Mouse (Mus musculus): ENCODE data around the gene Mbnl1. TPM values are rescaled to one million over a fixed set of nuclear protein-coding genes. Genes with fewer than 3 reads are reported as not detected.
"Not testable (repeated sequence)": the region's sequence is repeated elsewhere in the genome, so short reads cannot be mapped to it uniquely, and the experiment has no call there.

Gene Mbnl1
- 47.0 and 52.0 TPM in 2 replicates for polyA plus RNA-seq (2015; fragmentation: Nextera tagmentation; extraction: Ambion mirVana)

DNA sequence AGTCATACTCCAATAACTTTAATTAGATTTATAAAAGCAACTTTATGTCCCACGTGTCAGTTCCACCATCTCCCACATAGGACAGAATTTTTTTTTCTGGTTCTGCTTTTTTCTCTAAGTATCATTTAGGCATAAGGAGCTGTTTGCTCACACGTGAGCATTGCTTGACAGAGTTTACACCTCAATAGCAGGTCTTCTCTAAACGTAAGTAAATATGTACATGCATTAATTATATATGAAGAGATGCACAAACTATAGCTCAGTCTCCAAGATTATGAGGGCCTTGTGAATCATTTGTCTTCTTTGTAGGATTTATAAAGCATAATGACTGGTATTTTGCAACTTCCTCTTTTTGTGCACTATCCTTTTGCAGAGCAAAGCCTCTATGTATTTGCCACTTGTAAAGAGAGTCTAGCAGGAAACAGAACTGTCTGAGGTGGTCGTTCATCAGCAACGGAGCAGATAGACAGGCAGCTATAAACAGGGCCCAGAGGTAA lies at the start of gene Mbnl1:
Gene Mbnl1 (plus strand): TSS at position 150 of the 497 bp plus-strand sequence.
- 69% methylated on average over 5 of the region's 5 CpGs for WGBS
- no peak within 1 kb of the TSS for H3K4me2 ChIP-seq (ENCODE audit: low read length)
- H3K9me3 ChIP-seq (ENCODE audit: control insufficient read depth, low read length): no peaks in the 10 kb centered on the region
- no peaks in the 10 kb centered on the region for H3K36me3 ChIP-seq (ENCODE audit: control insufficient read depth, insufficient read depth)
- H3K27me3 ChIP-seq (replicated peaks; ENCODE audit: control insufficient read depth, insufficient read depth, low read length): no peaks in the 10 kb centered on the region
- no peak for ATAC-seq
- no peaks in the 10 kb centered on the region for H3K4me1 ChIP-seq (replicated peaks; ENCODE audit: control insufficient read depth, insufficient read depth, low read length)
- no peak within 1 kb of the TSS for H3K27ac ChIP-seq (ENCODE audit: low read length)
- no peak within 1 kb of the TSS for H3K9ac ChIP-seq (replicated peaks; ENCODE audit: low read depth, low read length)
- H3K4me3 ChIP-seq (replicated peaks; ENCODE audit: low read length): no peak within 1 kb of the TSS

DNA sequence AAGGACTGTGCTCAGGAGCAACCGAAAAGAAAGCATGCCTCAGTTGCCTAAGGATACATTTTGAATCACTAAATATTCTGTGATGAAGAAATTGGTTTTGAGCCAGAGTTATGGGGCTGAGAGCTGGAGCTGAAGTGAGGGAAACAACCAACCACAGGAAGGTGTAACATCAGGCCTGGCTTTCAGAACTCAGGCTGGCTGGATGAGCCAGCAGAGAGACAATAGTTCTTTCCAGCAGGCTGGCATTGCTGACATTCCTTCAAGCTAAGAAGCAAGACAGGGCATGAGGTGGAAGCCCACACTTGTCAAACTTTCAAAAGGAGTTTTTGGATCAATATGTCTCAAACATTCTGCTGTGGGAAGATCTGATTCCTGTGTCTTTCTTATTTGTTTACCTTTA lies 48.5 kb upstream of the Mbnl1 start:
- Histone ChIP-seq H3K4me3 (replicated peaks; ENCODE audit: low read length) (no peak overlapping the region), H3K27me3 (replicated peaks; ENCODE audit: control insufficient read depth, insufficient read depth, low read length) (no peaks in the 10 kb centered on the region), H3K36me3 (ENCODE audit: control insufficient read depth, insufficient read depth) (no peaks in the 10 kb centered on the region), H3K4me1 (replicated peaks; ENCODE audit: control insufficient read depth, insufficient read depth, low read length) (no peaks in the 10 kb centered on the region), H3K4me2 (ENCODE audit: low read length) (no peak overlapping the region), H3K9ac (replicated peaks; ENCODE audit: low read depth, low read length) (no peak overlapping the region), H3K9me3 (ENCODE audit: control insufficient read depth, low read length) (no peaks in the 10 kb centered on the region), H3K27ac (ENCODE audit: low read length) (no peak overlapping the region)
- no peak for ATAC-seq
- 92% methylated on average over 1 of the region's 1 CpGs for WGBS

DNA sequence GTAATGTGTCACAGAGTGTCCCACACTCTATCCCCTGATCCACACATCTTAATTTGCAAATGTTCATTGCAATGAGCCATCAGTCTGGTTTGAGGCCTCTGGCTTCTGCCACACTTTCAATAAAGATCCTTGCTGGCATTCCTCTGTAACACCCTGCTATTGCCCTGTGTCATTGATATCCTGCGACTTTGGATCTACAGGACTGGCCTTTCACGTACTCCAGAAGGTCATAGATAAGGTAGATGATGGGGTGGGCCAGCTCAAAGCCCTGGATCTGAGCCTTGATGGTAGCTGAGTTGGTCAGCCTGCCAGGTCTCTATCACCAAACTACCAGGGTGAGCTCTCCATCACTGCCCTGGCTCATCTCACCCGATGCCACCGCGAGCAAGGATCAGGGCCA lies 43.6 kb upstream of the Mbnl1 start:
- 97% methylated on average over 5 of the region's 5 CpGs for WGBS
- Histone ChIP-seq H3K4me2 (ENCODE audit: low read length) (no peak overlapping the region), H3K9me3 (ENCODE audit: control insufficient read depth, low read length) (no peaks in the 10 kb centered on the region), H3K27me3 (replicated peaks; ENCODE audit: control insufficient read depth, insufficient read depth, low read length) (no peaks in the 10 kb centered on the region), H3K36me3 (ENCODE audit: control insufficient read depth, insufficient read depth) (no peaks in the 10 kb centered on the region), H3K9ac (replicated peaks; ENCODE audit: low read depth, low read length) (no peak overlapping the region), H3K4me3 (replicated peaks; ENCODE audit: low read length) (no peak overlapping the region), H3K27ac (ENCODE audit: low read length) (no peak overlapping the region), H3K4me1 (replicated peaks; ENCODE audit: control insufficient read depth, insufficient read depth, low read length) (no peaks in the 10 kb centered on the region)
- ATAC-seq: no peak

DNA sequence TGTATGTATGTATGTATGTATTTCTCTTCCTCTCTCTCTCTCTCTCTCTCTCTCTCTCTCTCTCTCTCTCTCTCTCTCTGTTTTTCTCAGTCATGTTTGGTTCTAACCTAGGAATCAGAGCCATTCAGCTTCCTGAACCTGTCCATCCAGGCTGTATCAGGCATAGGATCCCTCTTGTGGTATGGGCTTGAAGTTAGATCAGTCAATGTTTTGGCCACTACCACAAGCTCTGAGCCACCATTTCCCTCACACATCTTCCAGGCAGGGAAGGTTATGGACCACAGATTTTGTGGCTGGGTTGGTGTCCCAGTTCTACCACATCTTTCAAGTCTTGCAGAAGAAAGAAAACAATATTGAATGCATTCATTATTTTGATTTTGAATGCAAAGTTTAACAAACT lies 35.4 kb upstream of the Mbnl1 start:
- H3K27me3 ChIP-seq (replicated peaks; ENCODE audit: control insufficient read depth, insufficient read depth, low read length): no peaks in the 10 kb centered on the region
- H3K4me2 ChIP-seq (ENCODE audit: low read length): no peak overlapping the region
- no peak overlapping the region for H3K27ac ChIP-seq (ENCODE audit: low read length)
- no peaks in the 10 kb centered on the region for H3K36me3 ChIP-seq (ENCODE audit: control insufficient read depth, insufficient read depth)
- no peak for ATAC-seq
- H3K9me3 ChIP-seq (ENCODE audit: control insufficient read depth, low read length): no peaks in the 10 kb centered on the region
- no peak overlapping the region for H3K4me3 ChIP-seq (replicated peaks; ENCODE audit: low read length)
- H3K9ac ChIP-seq (replicated peaks; ENCODE audit: low read depth, low read length): no peak overlapping the region
- H3K4me1 ChIP-seq (replicated peaks; ENCODE audit: control insufficient read depth, insufficient read depth, low read length): no peaks in the 10 kb centered on the region

DNA sequence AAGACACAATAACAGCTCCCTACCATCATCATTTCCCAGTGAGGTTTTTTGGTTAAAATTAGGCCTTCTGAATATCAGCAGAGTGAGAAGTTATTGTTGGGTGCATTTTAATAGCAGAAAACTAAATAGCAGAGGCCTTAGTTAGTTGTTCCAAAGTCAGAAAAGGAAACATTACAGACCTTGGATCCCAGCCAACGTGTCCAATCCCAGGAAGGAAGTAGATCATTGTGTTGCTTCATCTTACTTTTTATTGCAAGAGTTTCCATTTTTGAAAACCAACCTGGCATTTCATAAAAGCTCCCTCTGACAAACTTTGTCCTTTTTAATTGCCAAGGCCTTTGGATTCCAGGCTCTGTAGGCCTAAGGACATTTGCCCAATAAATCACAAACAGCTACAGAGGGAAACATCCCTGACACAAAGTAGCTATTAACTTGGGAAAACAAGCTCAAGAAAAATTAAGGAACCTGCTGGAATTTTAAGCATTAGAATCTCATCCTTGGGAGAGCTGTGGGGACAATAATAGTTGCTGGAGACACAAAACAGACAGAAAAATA lies 34.9 kb upstream of the Mbnl1 start:
- H3K4me2 ChIP-seq (ENCODE audit: low read length): no peak overlapping the region
- no peaks in the 10 kb centered on the region for H3K4me1 ChIP-seq (replicated peaks; ENCODE audit: control insufficient read depth, insufficient read depth, low read length)
- WGBS: 87% methylated on average over 1 of the region's 1 CpGs
- H3K27me3 ChIP-seq (replicated peaks; ENCODE audit: control insufficient read depth, insufficient read depth, low read length): no peaks in the 10 kb centered on the region
- H3K36me3 ChIP-seq (ENCODE audit: control insufficient read depth, insufficient read depth): no peaks in the 10 kb centered on the region
- H3K4me3 ChIP-seq (replicated peaks; ENCODE audit: low read length): no peak overlapping the region
- ATAC-seq: no peak
- H3K27ac ChIP-seq (ENCODE audit: low read length): no peak overlapping the region
- H3K9me3 ChIP-seq (ENCODE audit: control insufficient read depth, low read length): no peaks in the 10 kb centered on the region
- H3K9ac ChIP-seq (replicated peaks; ENCODE audit: low read depth, low read length): no peak overlapping the region

DNA sequence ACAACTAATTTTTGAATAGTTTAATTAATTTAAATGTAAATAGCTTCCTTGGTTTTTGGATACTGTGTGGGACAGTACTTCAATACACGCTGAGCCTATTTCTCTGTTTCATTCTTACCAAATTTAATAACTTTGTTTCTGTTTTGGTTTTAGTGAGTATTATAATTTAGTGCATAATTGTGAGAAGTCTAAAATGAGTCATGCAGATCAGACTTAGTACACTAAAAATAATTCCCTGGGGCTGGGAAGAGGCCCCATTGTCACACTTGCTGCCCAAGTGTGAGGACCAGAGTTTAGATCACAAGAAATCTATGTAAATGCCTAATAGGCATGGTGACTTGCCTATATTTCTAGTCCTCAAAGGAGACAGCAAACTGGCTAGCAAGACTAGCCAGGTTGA lies 33.9 kb upstream of the Mbnl1 start:
- Histone ChIP-seq H3K36me3 (ENCODE audit: control insufficient read depth, insufficient read depth) (no peaks in the 10 kb centered on the region), H3K9ac (replicated peaks; ENCODE audit: low read depth, low read length) (no peak overlapping the region), H3K4me1 (replicated peaks; ENCODE audit: control insufficient read depth, insufficient read depth, low read length) (no peaks in the 10 kb centered on the region), H3K9me3 (ENCODE audit: control insufficient read depth, low read length) (no peaks in the 10 kb centered on the region), H3K27ac (ENCODE audit: low read length) (no peak overlapping the region), H3K4me3 (replicated peaks; ENCODE audit: low read length) (no peak overlapping the region), H3K4me2 (ENCODE audit: low read length) (no peak overlapping the region), H3K27me3 (replicated peaks; ENCODE audit: control insufficient read depth, insufficient read depth, low read length) (no peaks in the 10 kb centered on the region)
- no peak for ATAC-seq
- WGBS: 92% methylated on average over 1 of the region's 1 CpGs

DNA sequence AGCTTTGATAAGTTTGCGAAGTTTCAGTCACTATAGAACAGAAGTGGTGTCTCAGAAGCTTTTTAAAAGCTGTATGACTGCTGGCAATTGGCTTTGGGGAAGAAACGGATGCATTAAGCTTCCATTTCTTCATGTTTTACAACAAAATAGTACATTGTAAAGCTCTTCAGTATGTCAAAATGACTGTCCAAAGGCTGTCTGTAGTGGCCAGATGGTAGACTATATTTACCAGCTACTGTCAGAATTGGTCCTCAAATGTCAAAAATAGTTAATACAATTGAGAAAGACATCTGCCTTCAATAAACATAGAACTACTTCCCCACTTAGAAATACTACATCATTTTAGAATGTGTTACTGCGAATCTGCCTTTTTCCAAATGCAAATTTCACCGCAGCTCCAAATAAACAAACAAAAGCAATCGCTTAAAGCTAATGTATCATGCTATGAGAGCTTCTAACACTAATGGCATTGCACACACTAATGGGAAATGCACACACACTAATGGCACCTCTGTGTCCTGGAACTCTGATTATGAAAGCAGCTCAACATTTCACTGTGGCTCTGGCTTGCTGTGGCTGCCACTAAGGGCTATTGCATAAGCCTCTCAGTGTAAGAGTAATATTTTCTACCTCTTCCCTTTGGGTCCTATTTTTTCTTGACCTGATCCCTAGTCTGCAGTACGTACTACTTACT lies 10.7 kb upstream of the Mbnl1 start:
- H3K9me3 ChIP-seq (ENCODE audit: control insufficient read depth, low read length): no peaks in the 10 kb centered on the region
- no peak overlapping the region for H3K27ac ChIP-seq (ENCODE audit: low read length)
- no peaks in the 10 kb centered on the region for H3K27me3 ChIP-seq (replicated peaks; ENCODE audit: control insufficient read depth, insufficient read depth, low read length)
- no peaks in the 10 kb centered on the region for H3K4me1 ChIP-seq (replicated peaks; ENCODE audit: control insufficient read depth, insufficient read depth, low read length)
- H3K9ac ChIP-seq (replicated peaks; ENCODE audit: low read depth, low read length): no peak overlapping the region
- WGBS: 84% methylated on average over 6 of the region's 6 CpGs
- H3K4me3 ChIP-seq (replicated peaks; ENCODE audit: low read length): no peak overlapping the region
- ATAC-seq: no peak
- no peak overlapping the region for H3K4me2 ChIP-seq (ENCODE audit: low read length)
- no peaks in the 10 kb centered on the region for H3K36me3 ChIP-seq (ENCODE audit: control insufficient read depth, insufficient read depth)

DNA sequence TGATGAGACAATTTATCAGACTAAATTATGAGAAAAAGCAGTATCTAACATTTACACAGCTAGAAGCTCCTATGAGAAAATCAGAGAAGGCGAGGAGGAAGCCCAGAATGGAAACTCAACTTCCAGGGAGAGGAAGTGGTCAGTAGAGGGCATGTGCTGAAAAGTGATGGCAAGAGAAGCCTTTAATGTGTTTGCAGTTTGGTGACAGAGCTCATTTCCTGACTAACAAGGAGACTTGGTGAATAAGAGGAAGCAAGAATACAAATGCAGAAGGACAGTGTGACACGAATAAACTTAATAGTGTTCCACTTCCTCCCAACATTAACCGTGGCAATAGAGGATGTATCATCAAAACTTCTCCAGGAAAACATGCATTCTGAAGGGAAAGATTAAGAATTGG lies 4.0 kb upstream of the Mbnl1 start:
- not testable (repeated sequence) for ATAC-seq; H3K27me3 ChIP-seq (replicated peaks; ENCODE audit: control insufficient read depth, insufficient read depth, low read length); H3K4me3 ChIP-seq (replicated peaks; ENCODE audit: low read length); H3K9ac ChIP-seq (replicated peaks; ENCODE audit: low read depth, low read length); H3K9me3 ChIP-seq (ENCODE audit: control insufficient read depth, low read length); H3K27ac ChIP-seq (ENCODE audit: low read length); H3K4me2 ChIP-seq (ENCODE audit: low read length); H3K36me3 ChIP-seq (ENCODE audit: control insufficient read depth, insufficient read depth); H3K4me1 ChIP-seq (replicated peaks; ENCODE audit: control insufficient read depth, insufficient read depth, low read length)
- WGBS: 93% methylated on average over 2 of the region's 3 CpGs

DNA sequence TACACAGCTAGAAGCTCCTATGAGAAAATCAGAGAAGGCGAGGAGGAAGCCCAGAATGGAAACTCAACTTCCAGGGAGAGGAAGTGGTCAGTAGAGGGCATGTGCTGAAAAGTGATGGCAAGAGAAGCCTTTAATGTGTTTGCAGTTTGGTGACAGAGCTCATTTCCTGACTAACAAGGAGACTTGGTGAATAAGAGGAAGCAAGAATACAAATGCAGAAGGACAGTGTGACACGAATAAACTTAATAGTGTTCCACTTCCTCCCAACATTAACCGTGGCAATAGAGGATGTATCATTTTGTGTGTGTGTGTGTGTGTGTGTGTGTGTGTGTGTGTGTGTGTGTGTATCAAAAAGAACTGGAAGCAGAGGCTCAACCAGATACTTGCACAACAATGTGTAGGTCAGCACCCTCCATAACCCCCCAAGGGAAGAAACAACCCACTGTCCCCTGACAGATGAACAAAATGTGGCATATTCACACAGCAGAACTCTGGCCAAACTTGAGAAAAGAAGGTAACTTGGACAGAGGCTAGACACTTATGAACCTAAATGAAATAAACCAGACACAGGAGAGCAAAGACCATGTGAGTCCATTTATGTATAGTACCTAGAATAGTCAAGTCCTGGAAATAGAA lies 3.3 kb upstream of the Mbnl1 start:
- H3K27me3 ChIP-seq (replicated peaks; ENCODE audit: control insufficient read depth, insufficient read depth, low read length); H3K9ac ChIP-seq (replicated peaks; ENCODE audit: low read depth, low read length); H3K9me3 ChIP-seq (ENCODE audit: control insufficient read depth, low read length); H3K4me2 ChIP-seq (ENCODE audit: low read length); H3K36me3 ChIP-seq (ENCODE audit: control insufficient read depth, insufficient read depth); H3K4me1 ChIP-seq (replicated peaks; ENCODE audit: control insufficient read depth, insufficient read depth, low read length); ATAC-seq; H3K4me3 ChIP-seq (replicated peaks; ENCODE audit: low read length); H3K27ac ChIP-seq (ENCODE audit: low read length): not testable (repeated sequence)
- 94% methylated on average over 2 of the region's 3 CpGs for WGBS
